Mouse (Mus musculus): ENCODE results near the gene Ddx39.

Ddx39 gene

GRCm38 (mm10) chr8:83715031-83715690 is at the start of gene Ddx39:
Gene Ddx39 (plus strand): TSS chr8:83715177.
- Histone ChIP-seq H3K27me3 (ENCODE audit: insufficient read depth, low read length) (no peaks in the 10 kb centered on the region), H3K4me3 (replicated peaks; ENCODE audit: low read length) (peak within 1 kb of the TSS; percentile 97), H3K9me3 (ENCODE audit: low read length) (no peaks in the 10 kb centered on the region), H3K4me1 (replicated peaks; ENCODE audit: low read depth, low read length) (peaks cover 54% of the 10 kb centered on the region), H3K36me3 (ENCODE audit: insufficient read depth, low read length) (peaks cover 34% of the 10 kb centered on the region)
- TF ChIP-seq NANOG (IDR thresholded peaks at IDR 0.05; ENCODE audit: borderline replicate concordance, low read length) (no peak), POU5F1 (IDR thresholded peaks at IDR 0.05; ENCODE audit: borderline replicate concordance, low read length) (no peak), CTCF (conservative IDR thresholded peaks at IDR 0.05; ENCODE audit: low read length) (no peak)

- Histone ChIP-seq H3K36me3 (ENCODE audit: insufficient read depth, low read length) (peaks cover 61% of the 10 kb centered on the region), H3K4me3 (replicated peaks; ENCODE audit: low read length) (peak within 1 kb of the TSS; percentile 76), H3K4me1 (replicated peaks; ENCODE audit: low read depth, low read length) (peaks cover 71% of the 10 kb centered on the region), H3K27me3 (ENCODE audit: insufficient read depth, low read length) (peaks cover 22% of the 10 kb centered on the region), H3K9me3 (ENCODE audit: low read length) (no peaks in the 10 kb centered on the region; the same call in 1 of the 2 replicates)
- TF ChIP-seq POU5F1 (IDR thresholded peaks at IDR 0.05; ENCODE audit: borderline replicate concordance, low read length) (no peak), CTCF (conservative IDR thresholded peaks at IDR 0.05; ENCODE audit: low read length) (no peak), NANOG (IDR thresholded peaks at IDR 0.05; ENCODE audit: borderline replicate concordance, low read length) (no peak)
These were observed 48.8 kb upstream of the Ddx39 start, which contains the start of gene Ptger1 for GRCm38 (mm10) chr8:83665969-83666865. Gene Ptger1 (plus strand): TSS chr8:83666678.

- H3K4me1 ChIP-seq (replicated peaks; ENCODE audit: low read depth, low read length): peaks cover 71% of the 10 kb centered on the region
- no peak for TF ChIP-seq NANOG (IDR thresholded peaks at IDR 0.05; ENCODE audit: borderline replicate concordance, low read length)
- TF ChIP-seq CTCF (conservative IDR thresholded peaks at IDR 0.05; ENCODE audit: low read length): no peak
- TF ChIP-seq POU5F1 (IDR thresholded peaks at IDR 0.05; ENCODE audit: borderline replicate concordance, low read length): no peak
- H3K27me3 ChIP-seq (ENCODE audit: insufficient read depth, low read length): peaks cover 22% of the 10 kb centered on the region
- H3K36me3 ChIP-seq (ENCODE audit: insufficient read depth, low read length): peaks cover 61% of the 10 kb centered on the region
- 0 out of 2 replicates have a peak overlapping the region, but pooled peaks have one; percentile 14 for H3K4me3 ChIP-seq (replicated peaks; ENCODE audit: low read length)
- no peaks in the 10 kb centered on the region; the same call in 1 of the 2 replicates for H3K9me3 ChIP-seq (ENCODE audit: low read length)
These were observed 48.1 kb upstream of the Ddx39 start for GRCm38 (mm10) chr8:83666866-83667234.

- Histone ChIP-seq H3K9me3 (ENCODE audit: low read length) (no peaks in the 10 kb centered on the region; the same call in 1 of the 2 replicates), H3K27me3 (ENCODE audit: insufficient read depth, low read length) (peaks cover 22% of the 10 kb centered on the region), H3K4me3 (replicated peaks; ENCODE audit: low read length) (peak overlapping the region; percentile 76), H3K4me1 (replicated peaks; ENCODE audit: low read depth, low read length) (peaks cover 71% of the 10 kb centered on the region), H3K36me3 (ENCODE audit: insufficient read depth, low read length) (peaks cover 58% of the 10 kb centered on the region)
- TF ChIP-seq POU5F1 (IDR thresholded peaks at IDR 0.05; ENCODE audit: borderline replicate concordance, low read length): no peak
- no peak for TF ChIP-seq CTCF (conservative IDR thresholded peaks at IDR 0.05; ENCODE audit: low read length)
- TF ChIP-seq NANOG (IDR thresholded peaks at IDR 0.05; ENCODE audit: borderline replicate concordance, low read length): no peak
These were observed 47.5 kb upstream of the Ddx39 start for GRCm38 (mm10) chr8:83667526-83667925.

- peaks cover 58% of the 10 kb centered on the region for H3K36me3 ChIP-seq (ENCODE audit: insufficient read depth, low read length)
- peak overlapping the region; percentile 76 for H3K4me3 ChIP-seq (replicated peaks; ENCODE audit: low read length)
- H3K9me3 ChIP-seq (ENCODE audit: low read length): no peaks in the 10 kb centered on the region; the same call in 1 of the 2 replicates
- H3K4me1 ChIP-seq (replicated peaks; ENCODE audit: low read depth, low read length): peaks cover 72% of the 10 kb centered on the region
- H3K27me3 ChIP-seq (ENCODE audit: insufficient read depth, low read length): peaks cover 23% of the 10 kb centered on the region
- peak; percentile 56 for TF ChIP-seq CTCF (conservative IDR thresholded peaks at IDR 0.05; ENCODE audit: low read length)
- no peak for TF ChIP-seq NANOG (IDR thresholded peaks at IDR 0.05; ENCODE audit: borderline replicate concordance, low read length)
- TF ChIP-seq POU5F1 (IDR thresholded peaks at IDR 0.05; ENCODE audit: borderline replicate concordance, low read length): no peak
These were observed 46.7 kb upstream of the Ddx39 start for GRCm38 (mm10) chr8:83668010-83668916.

GRCm38 (mm10) chr8:83669013-83669412 is 46.0 kb upstream of the Ddx39 start:
- Histone ChIP-seq H3K4me1 (replicated peaks; ENCODE audit: low read depth, low read length) (peaks cover 69% of the 10 kb centered on the region), H3K27me3 (ENCODE audit: insufficient read depth, low read length) (peaks cover 27% of the 10 kb centered on the region)
- TF ChIP-seq POU5F1 (IDR thresholded peaks at IDR 0.05; ENCODE audit: borderline replicate concordance, low read length): no peak
- no peak for TF ChIP-seq CTCF (conservative IDR thresholded peaks at IDR 0.05; ENCODE audit: low read length)
- no peak for TF ChIP-seq NANOG (IDR thresholded peaks at IDR 0.05; ENCODE audit: borderline replicate concordance, low read length)

GRCm38 (mm10) chr8:83672936-83673335 is 42.0 kb upstream of the Ddx39 start:
- Histone ChIP-seq H3K36me3 (ENCODE audit: insufficient read depth, low read length) (peaks cover 54% of the 10 kb centered on the region), H3K4me1 (replicated peaks; ENCODE audit: low read depth, low read length) (peaks cover 45% of the 10 kb centered on the region), H3K27me3 (ENCODE audit: insufficient read depth, low read length) (peaks cover 12% of the 10 kb centered on the region), H3K9me3 (ENCODE audit: low read length) (no peaks in the 10 kb centered on the region), H3K4me3 (replicated peaks; ENCODE audit: low read length) (no peak overlapping the region)
- TF ChIP-seq NANOG (IDR thresholded peaks at IDR 0.05; ENCODE audit: borderline replicate concordance, low read length) (no peak), POU5F1 (IDR thresholded peaks at IDR 0.05; ENCODE audit: borderline replicate concordance, low read length) (no peak), CTCF (conservative IDR thresholded peaks at IDR 0.05; ENCODE audit: low read length) (no peak)

More at GRCm38 (mm10) chr8:83669013-83669412, 46.0 kb upstream of the Ddx39 start:
- Histone ChIP-seq H3K9me3 (ENCODE audit: low read length) (no peaks in the 10 kb centered on the region; the same call in 1 of the 2 replicates), H3K36me3 (ENCODE audit: insufficient read depth, low read length) (peaks cover 55% of the 10 kb centered on the region), H3K4me3 (replicated peaks; ENCODE audit: low read length) (peak overlapping the region; percentile 76)
